Mouse (Mus musculus): ENCODE measurements around the gene Slc7a11.

DNA sequence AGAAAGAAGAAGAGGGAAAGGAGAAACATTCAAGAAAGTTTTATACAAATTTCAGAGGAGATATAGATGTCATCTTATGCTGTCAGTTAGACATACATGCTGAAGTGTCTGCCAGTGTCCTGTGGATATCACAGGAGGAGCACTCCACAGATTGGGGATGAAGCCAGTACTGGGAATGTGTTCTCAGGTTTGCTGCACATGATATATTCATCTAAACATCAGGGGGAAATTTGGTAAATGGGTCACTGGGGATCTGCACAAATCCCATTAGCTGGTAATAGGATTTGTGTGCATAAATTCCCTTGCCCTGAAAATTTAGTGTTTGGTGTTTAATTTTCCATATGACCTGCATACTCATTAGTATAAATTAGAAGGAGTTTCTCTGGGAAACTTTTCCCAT lies 562.9 kb downstream of the Slc7a11 start:
- TF ChIP-seq GATA1 (IDR thresholded peaks at IDR 0.05; ENCODE audit: borderline replicate concordance, low read length) (no peak), FLI1 (IDR thresholded peaks at IDR 0.05; ENCODE audit: low read length) (no peak)

All from megakaryocyte, embryonic 14.5 days (primary cell).